Mouse (Mus musculus): ENCODE measurements around the gene Mcts1.

Mcts1 gene

DNA sequence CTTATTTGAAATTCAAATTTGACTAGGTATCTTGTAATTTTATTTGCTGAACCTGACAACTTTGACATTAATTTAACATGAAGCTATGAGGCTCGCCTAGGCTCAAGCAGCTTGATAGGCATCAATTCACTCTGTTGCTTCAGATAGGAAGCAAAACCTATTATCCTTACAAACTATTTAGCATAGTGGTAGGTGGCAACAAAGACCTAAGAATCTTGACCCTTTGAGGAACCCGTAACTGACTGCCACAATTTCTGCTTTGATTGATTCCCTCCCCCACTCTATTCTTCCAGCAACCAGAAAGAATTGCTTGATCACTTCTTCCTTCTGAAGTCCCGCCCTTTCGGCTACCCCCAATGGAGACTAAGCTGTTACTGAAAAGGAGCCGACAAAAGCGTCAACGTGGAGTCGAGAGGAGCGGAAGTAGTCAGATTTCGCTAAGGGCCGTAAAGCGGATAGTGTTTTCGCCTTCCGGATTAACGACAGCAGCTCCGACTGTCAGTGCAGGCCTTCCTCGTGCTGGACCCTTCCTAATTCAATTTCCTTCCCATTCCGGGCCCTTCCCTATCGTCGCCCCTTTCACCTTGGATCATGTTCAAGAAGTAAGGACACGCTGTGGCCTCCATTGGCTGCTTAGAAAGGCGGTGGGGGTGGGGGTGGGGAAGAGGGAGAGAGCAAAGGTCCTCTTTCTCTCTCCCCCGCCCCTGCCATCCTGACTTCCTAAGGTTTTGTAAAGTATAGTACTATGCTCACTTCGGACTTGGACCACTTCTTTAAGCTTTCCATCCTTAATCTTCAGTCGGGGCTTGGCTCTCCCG, at the start of gene Mcts1:
Mcts1 (plus strand) TSS at position 402 of the 818 bp plus-strand sequence.
- in situ Hi-C loops (cut with MboI; ENCODE audit: unreplicated experiment in 2 of 2): no loop called here

DNA sequence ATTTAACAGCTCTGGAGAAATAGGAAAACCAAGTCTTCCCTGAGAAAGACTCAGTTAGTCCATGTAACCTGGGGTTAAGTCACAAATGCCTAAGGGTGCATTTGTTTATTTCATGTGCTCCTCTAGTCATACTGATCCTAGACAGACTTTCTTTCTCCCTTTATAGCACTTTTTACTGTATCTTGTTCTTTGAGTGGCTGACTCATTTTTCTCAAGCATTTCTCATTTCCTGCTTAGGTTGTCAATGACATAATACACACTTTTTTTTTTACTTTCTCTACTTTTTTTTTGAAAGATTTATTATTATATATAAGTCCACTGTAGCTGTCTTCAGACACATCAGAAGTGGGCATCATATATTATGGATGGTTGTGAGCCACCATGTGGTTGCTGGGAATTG, 47.1 kb upstream of the Mcts1 start:
- in situ Hi-C loops (cut with MboI; ENCODE audit: unreplicated experiment in 2 of 2): no loop called here

GRCm38 (mm10) chrX:38563941-38564541, 36.3 kb upstream of the Mcts1 start:
- in situ Hi-C loops (cut with MboI; ENCODE audit: unreplicated experiment in 2 of 2): loop anchor here in 1 of 2 experiments (5.0 to 10.0 kb wide), 2 partner anchors 73 to 99 kb away; partner anchors contain the start of gene C1galt1c1

DNA sequence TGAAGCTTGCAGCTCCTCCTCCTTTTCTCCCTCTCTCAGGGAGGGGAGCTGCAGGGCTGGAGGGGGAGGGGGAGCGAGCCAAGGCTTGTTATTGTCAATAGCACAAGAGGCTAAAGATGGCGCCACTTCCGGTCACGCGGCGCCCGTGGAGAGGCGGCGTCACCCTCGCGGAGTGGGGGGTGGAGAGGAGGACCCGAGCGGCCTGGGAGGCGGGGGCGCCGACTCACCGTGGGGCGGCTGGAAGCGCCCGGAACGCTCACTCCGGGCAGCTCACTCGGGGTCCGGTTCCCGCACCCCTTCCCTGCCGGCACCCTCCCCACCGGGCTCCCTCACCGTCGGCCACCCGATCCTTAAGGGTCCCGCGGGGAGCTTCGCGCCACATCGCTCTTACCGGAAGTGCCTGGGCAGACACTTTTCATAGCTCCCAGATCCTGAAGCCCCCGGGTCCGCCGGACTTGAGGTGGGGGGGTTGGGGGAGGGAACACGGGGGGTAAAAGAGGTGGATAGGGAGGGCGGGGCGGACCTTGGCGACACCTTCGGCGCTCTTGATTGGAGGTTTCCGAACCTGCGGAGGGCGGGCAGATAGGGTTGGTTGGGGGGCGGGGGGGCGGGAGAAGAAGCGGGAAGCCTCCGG, 35.7 kb upstream of the Mcts1 start:
- in situ Hi-C loops (cut with MboI; ENCODE audit: unreplicated experiment in 2 of 2): loop anchor here in 1 of 2 experiments (5.0 to 10.0 kb wide), 2 partner anchors 73 to 100 kb away; partner anchors contain the start of gene C1galt1c1

DNA sequence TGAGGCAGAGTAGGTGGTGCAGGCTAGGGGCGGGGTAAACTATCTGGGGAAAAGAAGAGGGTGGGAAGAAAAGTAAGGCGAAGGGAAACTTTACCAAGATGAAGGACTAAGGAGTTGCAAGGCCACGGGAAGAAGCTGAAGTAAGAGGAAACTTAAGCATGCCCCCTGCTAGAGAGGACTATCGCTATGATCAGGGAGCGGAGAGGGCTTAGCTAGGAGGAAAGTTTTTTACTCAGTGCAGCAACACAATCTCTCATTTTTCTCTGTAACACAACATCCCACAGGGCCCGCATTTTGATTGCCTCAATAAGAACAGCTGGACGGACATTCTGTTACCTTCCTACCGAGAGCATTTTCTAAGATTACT, 35.2 kb upstream of the Mcts1 start:
- in situ Hi-C loops (cut with MboI; ENCODE audit: unreplicated experiment in 2 of 2): loop anchor here in 1 of 2 experiments (10.0 kb wide), 1 partner anchor 100 kb away; no protein-coding TSS in a partner anchor

GRCm38 (mm10) chrX:38566521-38567205, 33.7 kb upstream of the Mcts1 start:
- in situ Hi-C loops (cut with MboI; ENCODE audit: unreplicated experiment in 2 of 2): loop anchor here in 1 of 2 experiments (10.0 kb wide), 1 partner anchor 102 kb away; no protein-coding TSS in a partner anchor

DNA sequence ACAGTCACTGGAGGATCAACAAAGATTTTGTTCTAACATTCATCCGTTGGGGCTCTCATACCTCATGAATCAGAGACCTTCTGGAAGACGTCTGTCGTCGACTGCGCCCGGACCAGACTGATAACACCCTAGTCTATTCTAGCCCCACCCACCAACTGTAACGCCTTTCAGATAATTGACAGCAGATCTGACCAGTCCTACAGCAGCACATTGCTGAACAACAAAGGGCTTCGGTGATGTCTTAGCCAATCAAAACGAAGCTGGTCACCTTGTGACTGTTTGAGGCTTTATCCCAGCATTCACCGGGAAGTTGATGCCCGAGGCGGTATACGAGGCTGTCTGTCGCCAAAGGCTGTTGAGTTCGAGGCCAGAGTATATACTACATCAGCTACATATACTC, 24.3 kb upstream of the Mcts1 start, which contains the start of gene Cul4b:
Cul4b (minus strand) TSS at position 119 of the 400 bp plus-strand sequence.
- in situ Hi-C loops (cut with MboI; ENCODE audit: unreplicated experiment in 2 of 2): no loop called here

- in situ Hi-C loops (cut with MboI; ENCODE audit: unreplicated experiment in 2 of 2): no loop called here
Measured at GRCm38 (mm10) chrX:38581140-38581539, 19.2 kb upstream of the Mcts1 start.

DNA sequence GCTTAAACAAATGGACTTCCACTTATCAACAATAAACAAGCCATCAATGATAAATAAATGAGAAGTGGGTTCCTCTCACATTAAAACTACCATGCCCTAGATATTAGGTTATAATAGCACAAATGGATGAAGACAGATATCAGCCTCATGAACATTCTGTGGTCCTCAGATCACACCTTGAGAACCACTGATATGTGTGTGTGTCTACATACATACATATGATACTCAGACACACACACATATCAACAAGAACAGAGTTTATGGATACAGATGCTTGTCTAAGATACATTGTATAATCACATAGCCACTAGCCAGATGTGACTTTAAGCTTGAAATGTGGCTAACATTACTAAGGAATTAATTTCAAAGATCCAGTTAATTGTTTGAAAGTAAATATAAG, 17.1 kb upstream of the Mcts1 start:
- in situ Hi-C loops (cut with MboI; ENCODE audit: unreplicated experiment in 2 of 2): no loop called here

DNA sequence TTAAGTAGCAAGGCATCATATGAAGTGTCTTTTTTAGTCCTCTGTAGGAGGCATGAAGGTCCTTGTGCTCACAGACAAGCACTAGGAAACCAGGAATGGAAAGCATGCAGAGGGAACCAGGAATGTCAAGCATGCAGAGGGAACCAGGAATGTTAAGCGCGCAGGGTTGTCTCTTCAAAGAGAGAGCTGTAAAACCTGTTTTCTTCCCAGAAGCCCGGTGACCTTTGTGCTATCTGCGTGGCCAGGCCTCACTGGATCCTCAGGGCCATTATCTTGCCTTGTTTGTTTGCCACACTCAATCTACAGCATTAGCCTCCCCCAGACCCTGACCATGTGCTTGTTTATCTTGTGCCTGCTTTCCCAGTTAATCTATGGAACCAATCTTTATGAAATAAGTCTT, 10.6 kb upstream of the Mcts1 start:
- in situ Hi-C loops (cut with MboI; ENCODE audit: unreplicated experiment in 2 of 2): no loop called here

- in situ Hi-C loops (cut with MboI; ENCODE audit: unreplicated experiment in 2 of 2): no loop called here
Measured at GRCm38 (mm10) chrX:38591749-38592148, 8.6 kb upstream of the Mcts1 start.

- in situ Hi-C loops (cut with MboI; ENCODE audit: unreplicated experiment in 2 of 2): no loop called here
Measured at GRCm38 (mm10) chrX:38593180-38593889, 7.0 kb upstream of the Mcts1 start.

DNA sequence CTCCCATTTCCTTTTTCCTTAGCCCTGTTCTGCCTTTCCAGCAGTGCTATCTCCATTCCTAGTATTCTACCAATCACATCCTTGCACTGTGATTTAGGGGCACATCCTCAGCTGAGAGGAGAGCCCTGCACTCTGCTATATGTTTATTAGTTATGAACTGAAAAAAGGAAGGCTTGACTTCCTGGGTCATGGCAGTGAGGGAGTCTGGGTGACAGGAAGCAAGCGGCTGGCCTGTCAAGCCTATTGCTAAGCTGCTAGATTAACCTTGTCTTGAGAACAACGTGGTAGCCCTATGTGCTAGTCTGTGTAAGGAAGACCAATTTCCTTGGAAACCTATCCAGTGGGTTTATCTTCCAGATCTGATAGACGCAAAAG, 604 bp downstream of the Mcts1 start:
- in situ Hi-C loops (cut with MboI; ENCODE audit: unreplicated experiment in 2 of 2): no loop called here

DNA sequence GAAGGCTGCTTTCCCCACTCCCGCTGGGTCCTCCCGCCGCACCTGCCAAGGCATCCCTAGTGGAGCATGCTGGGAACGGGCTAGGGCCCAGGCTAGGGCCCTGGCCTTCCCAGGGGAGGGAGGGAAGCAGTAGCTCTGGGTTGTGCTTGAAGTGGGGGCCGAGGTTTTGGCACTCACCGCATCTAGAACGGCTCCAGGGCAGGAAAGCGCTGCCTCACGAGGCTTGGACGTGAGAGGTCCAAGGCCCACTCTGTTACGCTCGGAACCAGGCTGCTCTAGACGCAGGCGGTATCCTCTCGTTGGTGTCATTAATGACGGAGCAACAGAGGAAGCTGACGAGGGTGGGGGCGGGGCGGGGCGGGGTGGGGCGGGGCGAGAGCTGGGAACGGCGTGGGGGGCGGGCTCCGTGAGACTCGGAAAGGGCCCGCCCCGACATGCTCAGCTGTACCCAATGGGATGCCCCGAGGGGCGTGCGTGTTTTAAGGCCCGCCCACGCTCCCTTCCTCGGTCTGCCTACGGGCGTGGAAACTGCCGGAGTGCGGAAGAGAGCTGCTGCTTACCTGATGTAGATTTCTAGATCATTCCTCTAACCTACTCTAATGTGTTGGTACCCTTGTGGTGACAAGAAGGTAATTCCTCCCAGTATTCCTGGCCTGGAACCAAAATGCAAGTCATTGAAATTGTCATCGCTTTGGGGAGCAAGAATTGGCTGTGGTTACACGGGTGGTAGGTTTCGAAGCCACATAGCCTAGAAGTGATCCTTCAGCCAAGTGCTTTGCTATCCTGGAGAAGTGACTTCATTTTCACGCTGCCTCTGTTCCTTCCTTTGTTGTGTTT, 34.6 kb downstream of the Mcts1 start, which contains the start of gene C1galt1c1:
C1galt1c1 (minus strand) TSS at position 287 of the 837 bp plus-strand sequence.
- in situ Hi-C loops (cut with MboI; ENCODE audit: unreplicated experiment in 2 of 2): loop anchor here (5.0 to 25.0 kb wide), 4 partner anchors 73 to 448 kb away; partner anchors contain the start of genes Lamp2 (in 1 of the 2) and Zbtb33 (in 1 of the 2)

- in situ Hi-C loops (cut with MboI; ENCODE audit: unreplicated experiment in 2 of 2): loop anchor here (5.0 to 25.0 kb wide), 3 partner anchors 73 to 448 kb away; partner anchors contain the start of genes Lamp2 (in 1 of the 2) and Zbtb33 (in 1 of the 2)
Measured at GRCm38 (mm10) chrX:38635638-38635931, 35.2 kb downstream of the Mcts1 start.

DNA sequence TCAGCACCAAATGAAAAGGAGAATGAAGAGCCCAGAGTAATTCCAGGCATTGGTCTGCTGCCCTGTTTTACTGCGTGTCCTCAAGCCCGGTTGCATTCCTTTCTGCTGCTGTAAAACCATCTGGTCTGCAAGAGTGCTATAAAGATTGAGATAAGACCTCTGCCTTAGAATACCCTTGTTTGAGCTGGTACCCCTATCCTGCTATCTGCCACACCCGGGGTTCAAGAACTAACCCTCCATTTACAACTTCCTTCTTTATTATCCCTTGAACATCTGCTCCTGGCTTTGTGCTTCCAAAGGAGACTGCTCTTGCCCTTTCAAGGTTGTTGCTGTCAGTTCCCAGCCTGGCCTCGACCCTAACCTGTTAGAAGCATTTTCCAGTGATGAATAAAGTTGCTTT, 41.1 kb downstream of the Mcts1 start:
- in situ Hi-C loops (cut with MboI; ENCODE audit: unreplicated experiment in 2 of 2): loop anchor here (10.0 to 25.0 kb wide), 2 partner anchors 307 to 454 kb away; partner anchors contain the start of gene Zbtb33 (in 1 of the 2)

- in situ Hi-C loops (cut with MboI; ENCODE audit: unreplicated experiment in 2 of 2): loop anchor here (10.0 to 25.0 kb wide), 2 partner anchors 307 to 455 kb away; partner anchors contain the start of gene Zbtb33 (in 1 of the 2)
Measured at GRCm38 (mm10) chrX:38642183-38642582, 41.8 kb downstream of the Mcts1 start.

DNA sequence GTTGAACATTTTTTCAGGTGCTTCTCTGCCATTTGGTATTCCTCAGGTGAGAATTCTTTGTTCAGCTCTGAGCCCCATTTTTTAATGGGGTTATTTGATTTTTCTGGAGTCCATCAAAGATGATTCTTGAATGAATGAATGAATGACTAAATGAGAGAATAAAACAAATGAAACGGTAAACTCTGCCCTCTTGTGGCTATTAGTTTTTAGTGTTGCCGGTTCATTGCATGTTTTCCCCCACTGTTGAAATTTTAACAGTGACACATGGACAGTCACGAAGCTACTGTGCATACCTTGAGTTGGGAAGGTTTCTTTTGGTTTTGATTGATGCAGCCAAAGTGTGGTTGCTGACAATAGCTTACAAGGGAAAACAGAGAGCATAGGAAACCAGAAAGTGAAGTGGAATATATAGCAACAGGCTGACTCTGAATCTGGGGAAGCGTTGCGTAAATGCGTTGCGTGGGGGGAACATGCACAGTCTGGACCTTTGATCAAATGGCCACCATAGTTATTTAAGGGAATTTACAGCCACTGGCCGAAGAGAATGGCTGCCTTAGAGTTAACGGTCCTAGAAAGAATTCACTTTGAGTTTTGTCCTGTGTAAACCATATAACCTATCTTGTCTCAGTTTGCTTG, 50.1 kb downstream of the Mcts1 start:
- in situ Hi-C loops (cut with MboI; ENCODE audit: unreplicated experiment in 2 of 2): loop anchor here in 1 of 2 experiments (5.0 to 25.0 kb wide), 3 partner anchors 138 to 588 kb away; partner anchors contain the start of genes Rhox10 and Tmem255a
